Mouse (Mus musculus) forebrain, embryonic 16.5 days (tissue): ENCODE measurements around the gene 4930562C15Rik. TPM values are rescaled to one million over a fixed set of nuclear protein-coding genes. Genes with fewer than 3 reads are reported as not detected.

Experiments used
- ATAC-seq: fragments of 200-750 bp; cut with Nextera tagmentation; 2 replicates; pipeline ENCODE4 v1.8.0; 2017; ENCODE audit warnings: mild to moderate bottlenecking, moderate library complexity
- H3K27ac ChIP-seq: fragments of 300-500 bp; sonication (generic); 2 replicates; pipeline ENCODE4 v1.5.1; 2014; ENCODE audit warnings: low read length, control low read depth
- H3K27me3 ChIP-seq: fragments of 300-500 bp; sonication (generic); replicated peaks from 2 replicates; pipeline ENCODE4 v1.6.1; 2014; ENCODE audit warnings: low read length; ENCODE audit not compliant: control insufficient read depth, insufficient read depth
- H3K36me3 ChIP-seq: fragments of 300-500 bp; sonication (generic); 2 replicates; pipeline ENCODE4 v1.6.1; 2014; ENCODE audit not compliant: control insufficient read depth, insufficient read depth
- H3K4me1 ChIP-seq: fragments of 300-500 bp; sonication (generic); replicated peaks from 2 replicates; pipeline ENCODE4 v1.6.1; 2014; ENCODE audit warnings: low read length; ENCODE audit not compliant: control insufficient read depth, insufficient read depth
- H3K4me2 ChIP-seq: fragments of 300-500 bp; sonication (generic); 2 replicates; pipeline ENCODE4 v1.6.1; 2014; ENCODE audit warnings: mild to moderate bottlenecking, low read length, control low read depth
- H3K4me3 ChIP-seq: fragments of 300-500 bp; sonication (generic); replicated peaks from 2 replicates; pipeline ENCODE4 v1.5.1; 2014; ENCODE audit warnings: mild to moderate bottlenecking, low read length, control low read depth
- H3K9ac ChIP-seq: fragments of 300-500 bp; sonication (generic); replicated peaks from 2 replicates; pipeline ENCODE4 v1.6.1; 2014; ENCODE audit warnings: low read depth, low read length, control low read depth
- H3K9me3 ChIP-seq: fragments of 300-500 bp; sonication (generic); 2 replicates; pipeline ENCODE4 v1.6.1; 2016; ENCODE audit warnings: low read length; ENCODE audit not compliant: control insufficient read depth
- WGBS: fragments of 180-500 bp; shearing (Covaris S2); extraction: QIAGEN DNeasy Blood & Tissue Kit; methylation state at CpG from one replicate; pipeline ENCODE4 v1.1.7; 2014; 5-methylcytosine and 5-hydroxymethylcytosine counted together
- polyA plus RNA-seq: library from polyadenylated mRNA; unstranded; fragments of >200 nt; fragmentation: Nextera tagmentation; extraction: Ambion mirVana; gene quantifications from 2 replicates; pipeline ENCODE4 v1.2.1, GENCODE M21; 2015

4930562C15Rik gene
- polyA plus RNA-seq, 1 experiment from 2014 or later, result 0.80 TPM

GRCm38 (mm10) chr16:4897146-4897730 is 62.0 kb downstream of the 4930562C15Rik start:
- H3K9ac ChIP-seq, result no peak overlapping the region
- H3K27ac ChIP-seq, result no peak overlapping the region
- 53% methylated on average over 7 of the region's 7 CpGs for WGBS
- H3K27me3 ChIP-seq, result no peaks in the 10 kb centered on the region
- H3K4me3 ChIP-seq, result no peak overlapping the region
- H3K36me3 ChIP-seq, result no peaks in the 10 kb centered on the region
- ATAC-seq, result no peak
- H3K4me1 ChIP-seq, result no peaks in the 10 kb centered on the region
- no peaks in the 10 kb centered on the region for H3K9me3 ChIP-seq
- H3K4me2 ChIP-seq, result no peak overlapping the region

- no peak for ATAC-seq
- H3K9me3 ChIP-seq, result no peaks in the 10 kb centered on the region
- H3K27me3 ChIP-seq, result no peaks in the 10 kb centered on the region
- no peak overlapping the region for H3K4me3 ChIP-seq
- H3K36me3 ChIP-seq, result no peaks in the 10 kb centered on the region
- H3K4me1 ChIP-seq, result no peaks in the 10 kb centered on the region
- no peak overlapping the region for H3K9ac ChIP-seq
- no peak overlapping the region for H3K4me2 ChIP-seq
- H3K27ac ChIP-seq, result no peak overlapping the region
- 84% methylated on average over 6 of the region's 6 CpGs for WGBS
Measured at GRCm38 (mm10) chr16:4898881-4899280, 63.7 kb downstream of the 4930562C15Rik start.

GRCm38 (mm10) chr16:4899711-4900110 is 64.5 kb downstream of the 4930562C15Rik start:
- H3K9me3 ChIP-seq, result no peaks in the 10 kb centered on the region
- no peaks in the 10 kb centered on the region for H3K27me3 ChIP-seq
- WGBS, result 68% methylated on average over 2 of the region's 2 CpGs
- no peak overlapping the region for H3K4me3 ChIP-seq
- no peak overlapping the region for H3K9ac ChIP-seq
- no peak overlapping the region for H3K4me2 ChIP-seq
- no peaks in the 10 kb centered on the region for H3K36me3 ChIP-seq
- H3K27ac ChIP-seq, result no peak overlapping the region
- ATAC-seq, result no peak
- H3K4me1 ChIP-seq, result no peaks in the 10 kb centered on the region

- H3K9me3 ChIP-seq, result no peaks in the 10 kb centered on the region
- no peaks in the 10 kb centered on the region for H3K36me3 ChIP-seq
- no peak overlapping the region for H3K4me3 ChIP-seq
- no peaks in the 10 kb centered on the region for H3K4me1 ChIP-seq
- no peak overlapping the region for H3K27ac ChIP-seq
- no peak for ATAC-seq
- no peak overlapping the region for H3K4me2 ChIP-seq
- H3K27me3 ChIP-seq, result no peaks in the 10 kb centered on the region
- WGBS, result 62% methylated on average over 7 of the region's 7 CpGs
- H3K9ac ChIP-seq, result no peak overlapping the region
Measured at GRCm38 (mm10) chr16:4901167-4901566, 66.0 kb downstream of the 4930562C15Rik start.

GRCm38 (mm10) chr16:4902390-4902789 is 67.2 kb downstream of the 4930562C15Rik start:
- no peaks in the 10 kb centered on the region for H3K9me3 ChIP-seq
- no peak for ATAC-seq
- WGBS, result 78% methylated on average over 2 of the region's 2 CpGs

GRCm38 (mm10) chr16:4903491-4904102 is 68.4 kb downstream of the 4930562C15Rik start:
- Histone ChIP-seq H3K4me3 (no peak overlapping the region), H3K9ac (no peak overlapping the region), H3K9me3 (no peaks in the 10 kb centered on the region), H3K27ac (no peak overlapping the region), H3K4me1 (no peaks in the 10 kb centered on the region), H3K4me2 (no peak overlapping the region), H3K36me3 (no peaks in the 10 kb centered on the region), H3K27me3 (no peaks in the 10 kb centered on the region)
- WGBS, result 89% methylated on average over 6 of the region's 6 CpGs
- ATAC-seq, result no peak

More at GRCm38 (mm10) chr16:4902390-4902789, 67.2 kb downstream of the 4930562C15Rik start:
- H3K36me3 ChIP-seq, result no peaks in the 10 kb centered on the region
- H3K9ac ChIP-seq, result no peak overlapping the region
- H3K27me3 ChIP-seq, result no peaks in the 10 kb centered on the region
- no peaks in the 10 kb centered on the region for H3K4me1 ChIP-seq
- H3K27ac ChIP-seq, result no peak overlapping the region
- H3K4me2 ChIP-seq, result no peak overlapping the region
- H3K4me3 ChIP-seq, result no peak overlapping the region

- ATAC-seq, result no peak
- no peaks in the 10 kb centered on the region for H3K9me3 ChIP-seq
- no peak overlapping the region for H3K27ac ChIP-seq
- WGBS, result 89% methylated on average over 3 of the region's 3 CpGs
- H3K4me1 ChIP-seq, result no peaks in the 10 kb centered on the region
- 0 out of 2 replicates have a peak, but pooled peaks cover 2% of the 10 kb centered on the region for H3K36me3 ChIP-seq
- no peak overlapping the region for H3K4me3 ChIP-seq
- H3K4me2 ChIP-seq, result no peak overlapping the region
- H3K9ac ChIP-seq, result no peak overlapping the region
- no peaks in the 10 kb centered on the region for H3K27me3 ChIP-seq
Measured at GRCm38 (mm10) chr16:4904878-4905277, 69.7 kb downstream of the 4930562C15Rik start.

- H3K9me3 ChIP-seq, result no peaks in the 10 kb centered on the region
- H3K9ac ChIP-seq, result no peak overlapping the region
- H3K36me3 ChIP-seq, result peaks cover 3% of the 10 kb centered on the region; the same call in 1 of the 2 replicates
- H3K4me1 ChIP-seq, result no peaks in the 10 kb centered on the region
- H3K27ac ChIP-seq, result no peak overlapping the region
- no peak overlapping the region for H3K4me2 ChIP-seq
- H3K4me3 ChIP-seq, result no peak overlapping the region
- WGBS, result 90% methylated on average over 1 of the region's 1 CpGs
- ATAC-seq, result no peak
- H3K27me3 ChIP-seq, result no peaks in the 10 kb centered on the region
Measured at GRCm38 (mm10) chr16:4905591-4905990, 70.4 kb downstream of the 4930562C15Rik start.

- no peak overlapping the region for H3K4me2 ChIP-seq
- H3K27ac ChIP-seq, result no peak overlapping the region
- no peak overlapping the region for H3K9ac ChIP-seq
- H3K4me1 ChIP-seq, result no peaks in the 10 kb centered on the region
- no peak overlapping the region for H3K4me3 ChIP-seq
- H3K27me3 ChIP-seq, result no peaks in the 10 kb centered on the region
- peaks cover 10% of the 10 kb centered on the region for H3K36me3 ChIP-seq
- no peaks in the 10 kb centered on the region for H3K9me3 ChIP-seq
- no peak for ATAC-seq
Measured at GRCm38 (mm10) chr16:4906559-4906958, 71.3 kb downstream of the 4930562C15Rik start.
